Mouse (Mus musculus) MEL (cell line): ENCODE results near the gene Pink1. TPM values are rescaled to one million over a fixed set of nuclear protein-coding genes. Genes with fewer than 3 reads are reported as not detected.

Experiments used
- DNase-seq: peaks from one replicate; pipeline ENCODE4 v3.0.0; 2011; ENCODE audit warnings: low read depth, low spot score
- H3K27ac ChIP-seq: 2 replicates; pipeline ENCODE4 v1.5.1; 2012; ENCODE audit warnings: low read depth, mild to moderate bottlenecking, control low read depth, low read length, moderate library complexity; ENCODE audit not compliant: control insufficient read depth
- H3K27me3 ChIP-seq, 2 experiments: fragments of 150-350 bp in 1 of 2; sonication (generic) in 1 of 2; 2 replicates each; pipeline ENCODE4 v1.6.1; 2012; ENCODE audit warnings: low read length in 2 of 2, mild to moderate bottlenecking in 2 of 2, improper control_type of control experiment in 1 of 2, moderate library complexity in 1 of 2; ENCODE audit not compliant: insufficient read depth in 2 of 2, control insufficient read depth in 1 of 2
- H3K36me3 ChIP-seq, 2 experiments: 2 replicates each; pipeline ENCODE4 v1.6.1; 2012 to 2014; ENCODE audit warnings: low read length in 2 of 2, improper control_type of control experiment in 1 of 2, inconsistent platforms in 1 of 2, mild to moderate bottlenecking in 1 of 2; ENCODE audit not compliant: insufficient read depth in 2 of 2, control insufficient read depth in 1 of 2
- H3K4me1 ChIP-seq, 2 experiments: fragments of 150-350 bp in 1 of 2; sonication (generic) in 1 of 2; 2 replicates each; pipeline ENCODE4 v1.6.1; 2012; ENCODE audit warnings: low read length in 2 of 2, improper control_type of control experiment in 1 of 2, mild to moderate bottlenecking in 1 of 2; ENCODE audit not compliant: insufficient read depth in 2 of 2, control insufficient read depth in 1 of 2
- H3K4me3 ChIP-seq, 2 experiments: fragments of 150-350 bp in 1 of 2; sonication (generic) in 1 of 2; 2 replicates each; pipeline ENCODE4 v1.5.1; 2012; ENCODE audit warnings: low read depth in 2 of 2, low read length in 2 of 2, mild to moderate bottlenecking in 2 of 2, moderate library complexity in 2 of 2, control low read depth in 1 of 2, improper control_type of control experiment in 1 of 2; ENCODE audit not compliant: control insufficient read depth in 1 of 2, insufficient read depth in 1 of 2
- H3K79me2 ChIP-seq: 2 replicates; pipeline ENCODE4 v1.6.1; 2012; ENCODE audit warnings: mild to moderate bottlenecking, low read length, moderate library complexity; ENCODE audit not compliant: control insufficient read depth, poor library complexity, insufficient read depth
- H3K9ac ChIP-seq: 2 replicates; pipeline ENCODE4 v1.6.1; 2012; ENCODE audit warnings: low read depth, mild to moderate bottlenecking, control low read depth, low read length, moderate library complexity; ENCODE audit not compliant: control insufficient read depth, poor library complexity, severe bottlenecking
- H3K9me3 ChIP-seq: fragments of 150-350 bp; sonication (generic); replicated peaks from 2 replicates; pipeline ENCODE4 v1.6.1; 2012; ENCODE audit warnings: mild to moderate bottlenecking, low read length, improper control_type of control experiment, moderate library complexity; ENCODE audit not compliant: insufficient read depth
- CTCF ChIP-seq, 3 experiments: IDR thresholded peaks in 2 of 3; conservative IDR thresholded peaks in 1 of 3; 2 replicates each; pipeline ENCODE4 v1.5.1; 2011 to 2012; ENCODE audit warnings: low read length in 3 of 3, low read depth in 2 of 3, mild to moderate bottlenecking in 2 of 3, improper control_type of control experiment in 1 of 3, inconsistent platforms in 1 of 3, mixed read lengths in 1 of 3, moderate library complexity in 1 of 3; ENCODE audit not compliant: control insufficient read depth in 1 of 3, insufficient read depth in 1 of 3, poor library complexity in 1 of 3, severe bottlenecking in 1 of 3
- E2F4 ChIP-seq: IDR thresholded peaks from 2 replicates; pipeline ENCODE4 v1.6.1; 2011; ENCODE audit warnings: low read depth, low read length, improper control_type of control experiment, borderline replicate concordance
- EP300 ChIP-seq, 2 experiments: IDR thresholded peaks; 2 replicates each; pipeline ENCODE4 v1.6.1; 2011; ENCODE audit warnings: improper control_type of control experiment in 2 of 2, low read length in 2 of 2, low read depth in 1 of 2, mild to moderate bottlenecking in 1 of 2
- ETS1 ChIP-seq: IDR thresholded peaks from 2 replicates; pipeline ENCODE4 v1.6.1; 2012; ENCODE audit warnings: low read depth, mild to moderate bottlenecking, inconsistent platforms, low read length, improper control_type of control experiment, moderate library complexity
- GATA1 ChIP-seq: IDR thresholded peaks from 2 replicates; pipeline ENCODE4 v1.6.1; 2011; ENCODE audit warnings: low read depth, low read length, improper control_type of control experiment
- JUND ChIP-seq: IDR thresholded peaks from 2 replicates; pipeline ENCODE4 v1.6.1; 2011; ENCODE audit warnings: low read depth, mild to moderate bottlenecking, improper control_type of control experiment, low read length
- KAT2A ChIP-seq: conservative IDR thresholded peaks from 2 replicates; pipeline ENCODE4 v1.6.1; 2012; ENCODE audit warnings: low read depth, low read length, improper control_type of control experiment, inconsistent platforms
- MAFK ChIP-seq: IDR thresholded peaks from 2 replicates; pipeline ENCODE4 v1.6.1; 2011; ENCODE audit warnings: low read depth, mild to moderate bottlenecking, low read length, improper control_type of control experiment, borderline replicate concordance
- MAX ChIP-seq: IDR thresholded peaks from 2 replicates; pipeline ENCODE4 v1.6.1; 2011; ENCODE audit warnings: low read length, improper control_type of control experiment
- MAZ ChIP-seq: IDR thresholded peaks from 2 replicates; pipeline ENCODE4 v1.6.1; 2012; ENCODE audit warnings: low read depth, mild to moderate bottlenecking, inconsistent platforms, low read length, improper control_type of control experiment
- MEF2A ChIP-seq: IDR thresholded peaks from 2 replicates; pipeline ENCODE4 v1.6.1; 2014; ENCODE audit warnings: low read depth, mild to moderate bottlenecking, inconsistent platforms, low read length, improper control_type of control experiment; ENCODE audit not compliant: poor library complexity, insufficient replicate concordance, severe bottlenecking; ENCODE audit errors: extremely low read depth
- MXI1 ChIP-seq: IDR thresholded peaks from 2 replicates; pipeline ENCODE4 v1.6.1; 2011; ENCODE audit warnings: mild to moderate bottlenecking, low read depth, low read length, improper control_type of control experiment
- MYC ChIP-seq: IDR thresholded peaks from 2 replicates; pipeline ENCODE4 v1.6.1; 2011; ENCODE audit warnings: low read depth, mild to moderate bottlenecking, low read length, improper control_type of control experiment, moderate library complexity
- NELFE ChIP-seq: IDR thresholded peaks from 2 replicates; pipeline ENCODE4 v1.6.1; 2011; ENCODE audit warnings: low read depth, low read length, improper control_type of control experiment
- POLR2A ChIP-seq, 2 experiments: IDR thresholded peaks; 2 replicates each; pipeline ENCODE4 v1.6.1; 2011 to 2012; ENCODE audit warnings: low read length in 2 of 2, mild to moderate bottlenecking in 2 of 2, control low read depth in 1 of 2, improper control_type of control experiment in 1 of 2, low read depth in 1 of 2, moderate library complexity in 1 of 2; ENCODE audit not compliant: control insufficient read depth in 1 of 2, insufficient read depth in 1 of 2, poor library complexity in 1 of 2
- POLR2AphosphoS2 ChIP-seq: IDR thresholded peaks from 2 replicates; pipeline ENCODE4 v1.6.1; 2011; ENCODE audit warnings: low read length, improper control_type of control experiment
- POLR2AphosphoS5 ChIP-seq: IDR thresholded peaks from 2 replicates; pipeline ENCODE4 v1.6.1; 2012; ENCODE audit warnings: low read depth, borderline replicate concordance, mild to moderate bottlenecking, inconsistent platforms, low read length, moderate library complexity, mixed read lengths
- SMC3 ChIP-seq: IDR thresholded peaks from 2 replicates; pipeline ENCODE4 v1.6.1; 2011; ENCODE audit warnings: low read depth, low read length, improper control_type of control experiment
- TBP ChIP-seq: IDR thresholded peaks from 2 replicates; pipeline ENCODE4 v1.8.0; 2011; ENCODE audit warnings: low read depth, low read length, improper control_type of control experiment
- TCF12 ChIP-seq: IDR thresholded peaks from 2 replicates; pipeline ENCODE4 v1.6.1; 2014; ENCODE audit warnings: low read depth, mild to moderate bottlenecking, inconsistent platforms, low read length, improper control_type of control experiment, moderate library complexity
- USF2 ChIP-seq, 2 experiments: IDR thresholded peaks; 2 replicates each; pipeline ENCODE4 v1.6.1; 2011 to 2012; ENCODE audit warnings: improper control_type of control experiment in 2 of 2, low read length in 2 of 2, borderline replicate concordance in 1 of 2, inconsistent platforms in 1 of 2, low read depth in 1 of 2, mild to moderate bottlenecking in 1 of 2; ENCODE audit not compliant: insufficient read depth in 1 of 2
- ZC3H11A ChIP-seq: IDR thresholded peaks from 2 replicates; pipeline ENCODE4 v1.6.1; 2012; ENCODE audit warnings: low read depth, mild to moderate bottlenecking, inconsistent platforms, low read length, improper control_type of control experiment
- ZKSCAN1 ChIP-seq: IDR thresholded peaks from 2 replicates; pipeline ENCODE4 v1.6.1; 2012; ENCODE audit warnings: low read depth, mild to moderate bottlenecking, inconsistent platforms, low read length, improper control_type of control experiment, moderate library complexity
- ZMIZ1 ChIP-seq: IDR thresholded peaks from 2 replicates; pipeline ENCODE4 v1.6.1; 2012; ENCODE audit warnings: low read depth, mild to moderate bottlenecking, inconsistent platforms, low read length, improper control_type of control experiment, moderate library complexity
- ZNF384 ChIP-seq: IDR thresholded peaks from 2 replicates; pipeline ENCODE4 v1.6.1; 2012; ENCODE audit warnings: low read depth, mild to moderate bottlenecking, inconsistent platforms, low read length, improper control_type of control experiment
- polyA plus RNA-seq, 2 experiments: library from polyadenylated mRNA; stranded (reverse) in 1 of 2; unstranded in 1 of 2; fragments of >175 nt in 1 of 2; fragments of >200 nt in 1 of 2; gene quantifications; 2 replicates each; pipeline versions ENCODE4 v1.2.1 to v1.2.4; 2012; ENCODE audit warnings: low replicate concordance in 2 of 2, low read depth in 1 of 2; ENCODE audit not compliant: insufficient read length in 2 of 2, insufficient read depth in 1 of 2, missing spikeins in 1 of 2
- total RNA-seq: library from RNA; depleted of rRNA; stranded (reverse); fragments of 300-350 nt; gene quantifications from 2 replicates; pipeline ENCODE4 v1.2.3, GENCODE M21; 2012

The Pink1 gene
- total and polyA plus RNA-seq, 3 experiments, result 21.2 to 22.1 TPM; not detected in 1

GRCm38 (mm10) chr4:138348716-138349115 lies 22.6 kb upstream of the Pink1 start:
- Histone ChIP-seq H3K27me3 (no peaks in the 10 kb centered on the region), H3K4me1 (peaks cover 5 to 8% of the 10 kb centered on the region in 2 experiments), H3K9me3 (no peaks in the 10 kb centered on the region), H3K79me2 (no peaks in the 10 kb centered on the region), H3K36me3 (peaks cover 0 to 10% of the 10 kb centered on the region in 2 experiments; a peak in 2 of 4 replicates), H3K27ac (no peak overlapping the region), H3K4me3 (no peak overlapping the region), H3K9ac (no peak overlapping the region)
- DNase-seq, result no peak
- TF ChIP-seq USF2 (IDR thresholded peaks at IDR 0.05; ENCODE audit: borderline replicate concordance in 1 of 2, insufficient read depth in 1 of 2, low read depth in 1 of 2, low read length in 2 of 2) (no peak), ETS1 (no peak), MYC (no peak), MEF2A (no peak), POLR2AphosphoS2 (no peak), MAFK (no peak), EP300 (IDR thresholded peaks at IDR 0.05; ENCODE audit: low read depth in 1 of 2, low read length in 2 of 2) (no peak), MXI1 (no peak), JUND (no peak), E2F4 (no peak), CTCF (IDR thresholded peaks at IDR 0.05 in 2 of 3, conservative IDR thresholded peaks at IDR 0.05 in 1 of 3; ENCODE audit: control insufficient read depth in 1 of 3, insufficient read depth in 1 of 3, low read depth in 2 of 3, low read length in 3 of 3, poor library complexity in 1 of 3, severe bottlenecking in 1 of 3) (no peak), TCF12 (no peak)

- Histone ChIP-seq H3K27ac (no peak overlapping the region), H3K4me3 (no peak overlapping the region), H3K9ac (no peak overlapping the region), H3K36me3 (peaks cover 0 to 17% of the 10 kb centered on the region in 2 experiments; a peak in 2 of 4 replicates), H3K79me2 (no peaks in the 10 kb centered on the region), H3K27me3 (no peaks in the 10 kb centered on the region), H3K4me1 (peaks cover 10 to 22% of the 10 kb centered on the region in 2 experiments), H3K9me3 (no peaks in the 10 kb centered on the region)
- no peak for DNase-seq
- TF ChIP-seq TBP (no peak), POLR2AphosphoS5 (no peak), SMC3 (no peak), MAFK (no peak), ZNF384 (no peak), GATA1 (no peak), EP300 (IDR thresholded peaks at IDR 0.05; ENCODE audit: low read depth in 1 of 2, low read length in 2 of 2) (no peak), MAX (no peak), MAZ (no peak), TCF12 (no peak), KAT2A (no peak), E2F4 (no peak), ZC3H11A (no peak), POLR2A (IDR thresholded peaks at IDR 0.05; ENCODE audit: control insufficient read depth in 1 of 2, insufficient read depth in 1 of 2, low read depth in 1 of 2, low read length in 2 of 2, poor library complexity in 1 of 2) (no peak), ZMIZ1 (no peak), NELFE (no peak), ZKSCAN1 (no peak), POLR2AphosphoS2 (no peak), USF2 (IDR thresholded peaks at IDR 0.05; ENCODE audit: borderline replicate concordance in 1 of 2, insufficient read depth in 1 of 2, low read depth in 1 of 2, low read length in 2 of 2) (no peak), MXI1 (no peak)
These were observed 21.2 kb upstream of the Pink1 start for GRCm38 (mm10) chr4:138347280-138347679.
